Mouse (Mus musculus) lung, embryonic 16.5 days (tissue): Measurements from ENCODE around the gene Reln. TPM values are rescaled to one million over a fixed set of nuclear protein-coding genes. Genes with fewer than 3 reads are reported as not detected.
A peak's percentile ranks its signal among the peaks of the same experiment; 100 is the strongest.

Source experiments
- ATAC-seq: fragments of 200-750 bp; cut with Nextera tagmentation; 2 replicates; pipeline ENCODE4 v1.8.0; 2017; ENCODE audit warnings: low read depth, mild to moderate bottlenecking, moderate library complexity
- H3K27ac ChIP-seq: fragments of 300-500 bp; sonication (generic); 2 replicates; pipeline ENCODE4 v1.5.1; 2014; ENCODE audit warnings: mild to moderate bottlenecking, control low read depth, low read length
- H3K27me3 ChIP-seq: fragments of 300-500 bp; sonication (generic); 2 replicates; pipeline ENCODE4 v1.6.1; 2014; ENCODE audit warnings: low read depth, low read length, mixed read lengths; ENCODE audit not compliant: control insufficient read depth, insufficient read depth
- H3K36me3 ChIP-seq: fragments of 300-500 bp; sonication (generic); 2 replicates; pipeline ENCODE4 v1.6.1; 2014; ENCODE audit warnings: low read length; ENCODE audit not compliant: control insufficient read depth, insufficient read depth
- H3K4me1 ChIP-seq: fragments of 300-500 bp; sonication (generic); replicated peaks from 2 replicates; pipeline ENCODE4 v1.6.1; 2014; ENCODE audit warnings: low read length, mixed read lengths; ENCODE audit not compliant: control insufficient read depth, insufficient read depth
- H3K4me2 ChIP-seq: fragments of 300-500 bp; sonication (generic); 2 replicates; pipeline ENCODE4 v1.6.1; 2014; ENCODE audit warnings: low read depth, low read length, control low read depth
- H3K4me3 ChIP-seq: fragments of 300-500 bp; sonication (generic); 2 replicates; pipeline ENCODE4 v1.5.1; 2014; ENCODE audit warnings: mild to moderate bottlenecking, low read length, control low read depth
- H3K9ac ChIP-seq: fragments of 300-500 bp; sonication (generic); 2 replicates; pipeline ENCODE4 v1.6.1; 2014; ENCODE audit warnings: low read length, control low read depth
- H3K9me3 ChIP-seq: fragments of 300-500 bp; sonication (generic); 2 replicates; pipeline ENCODE4 v1.6.1; 2016; ENCODE audit warnings: low read length; ENCODE audit not compliant: control insufficient read depth
- WGBS: fragments of 180-500 bp; shearing (Covaris S2); extraction: QIAGEN DNeasy Blood & Tissue Kit; methylation state at CpG from one replicate; pipeline ENCODE4 v1.1.7; 2014; 5-methylcytosine and 5-hydroxymethylcytosine counted together
- polyA plus RNA-seq: library from polyadenylated mRNA; unstranded; fragments of >200 nt; fragmentation: Nextera tagmentation; extraction: Ambion mirVana; gene quantifications from 2 replicates; pipeline ENCODE4 v1.2.1, GENCODE M21; 2015

The Reln gene
- polyA plus RNA-seq, 1 experiment from 2014 or later, result 0.94 TPM

DNA sequence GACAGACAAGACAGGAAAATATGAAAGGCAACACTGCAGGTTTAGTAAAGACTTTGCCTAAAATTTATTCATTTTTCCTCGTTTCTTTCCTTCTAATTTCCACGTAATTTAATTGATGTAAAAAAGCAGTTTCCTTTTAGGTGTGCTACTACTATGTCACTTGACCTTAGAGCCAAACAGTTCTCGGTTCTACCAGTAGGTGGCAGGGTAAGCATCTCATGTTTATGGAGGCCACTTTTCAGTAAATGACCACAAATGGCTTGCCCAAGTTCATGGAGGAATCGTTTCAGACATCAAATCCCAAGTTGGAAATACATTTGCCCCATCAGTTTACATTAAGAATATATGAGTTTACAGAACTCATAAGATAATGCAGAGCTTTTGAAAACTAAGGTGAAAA lies 358.2 kb downstream of the Reln start:
- WGBS, result 54% methylated on average over 4 of the region's 4 CpGs
- ATAC-seq, result no peak
- no peak overlapping the region for H3K9ac ChIP-seq
- H3K27me3 ChIP-seq, result no peaks in the 10 kb centered on the region
- no peak overlapping the region for H3K4me2 ChIP-seq
- H3K4me3 ChIP-seq, result no peak overlapping the region
- H3K36me3 ChIP-seq, result no peaks in the 10 kb centered on the region
- peaks cover 6% of the 10 kb centered on the region; the same call in 1 of the 2 replicates for H3K9me3 ChIP-seq
- H3K4me1 ChIP-seq, result peaks cover 4% of the 10 kb centered on the region; the same call in 1 of the 2 replicates
- H3K27ac ChIP-seq, result no peak overlapping the region

DNA sequence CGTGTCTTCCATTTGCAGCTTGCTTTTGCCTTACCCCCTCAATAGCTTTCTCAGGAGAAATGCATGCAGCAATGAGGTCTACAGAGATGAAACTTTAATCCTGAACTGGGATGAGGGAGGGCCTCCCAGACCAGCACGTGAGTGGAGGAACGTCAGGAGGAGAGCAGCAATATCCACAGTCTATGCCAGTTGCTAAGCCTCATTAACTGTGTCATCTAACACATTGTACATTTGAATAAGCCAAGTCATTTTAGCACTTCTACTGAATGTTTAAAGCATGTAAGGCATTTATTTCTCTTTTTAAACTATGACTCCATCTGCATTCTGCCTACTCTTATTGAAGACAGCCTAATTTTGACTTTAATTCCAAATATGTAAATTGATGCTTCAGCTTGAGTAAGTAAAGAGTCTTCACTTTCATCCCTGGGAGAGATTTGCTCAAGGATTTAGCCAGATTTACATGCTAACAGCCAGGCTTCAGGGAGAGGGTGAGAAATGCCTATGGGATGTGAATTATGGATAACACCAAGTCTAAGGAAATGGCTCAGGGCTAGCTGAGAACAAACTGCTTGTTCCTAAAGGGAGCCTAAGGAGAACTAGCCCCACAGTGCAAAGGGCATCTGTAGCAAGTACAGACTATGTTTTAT lies 361.4 kb downstream of the Reln start:
- WGBS, result 68% methylated on average over 3 of the region's 3 CpGs
- H3K4me2 ChIP-seq, result no peak overlapping the region
- ATAC-seq, result no peak
- H3K27ac ChIP-seq, result no peak overlapping the region
- H3K9ac ChIP-seq, result no peak overlapping the region
- no peaks in the 10 kb centered on the region for H3K9me3 ChIP-seq
- H3K4me3 ChIP-seq, result no peak overlapping the region
- no peaks in the 10 kb centered on the region for H3K36me3 ChIP-seq
- H3K4me1 ChIP-seq, result peaks cover 4% of the 10 kb centered on the region; the same call in 1 of the 2 replicates
- H3K27me3 ChIP-seq, result no peaks in the 10 kb centered on the region

- Histone ChIP-seq H3K36me3 (no peaks in the 10 kb centered on the region), H3K9ac (no peak overlapping the region), H3K4me2 (no peak overlapping the region), H3K27ac (no peak overlapping the region), H3K4me3 (no peak overlapping the region), H3K4me1 (no peaks in the 10 kb centered on the region), H3K27me3 (no peaks in the 10 kb centered on the region), H3K9me3 (no peaks in the 10 kb centered on the region)
- 77% methylated on average over 3 of the region's 3 CpGs for WGBS
- ATAC-seq, result no peak
Observed at GRCm38 (mm10) chr5:21981216-21981615, 363.3 kb downstream of the Reln start.

- no peak overlapping the region for H3K27ac ChIP-seq
- no peaks in the 10 kb centered on the region for H3K9me3 ChIP-seq
- H3K27me3 ChIP-seq, result no peaks in the 10 kb centered on the region
- no peaks in the 10 kb centered on the region for H3K4me1 ChIP-seq
- H3K4me2 ChIP-seq, result no peak overlapping the region
- WGBS, result 73% methylated on average over 3 of the region's 3 CpGs
- no peak for ATAC-seq
- H3K4me3 ChIP-seq, result no peak overlapping the region
- no peak overlapping the region for H3K9ac ChIP-seq
- H3K36me3 ChIP-seq, result no peaks in the 10 kb centered on the region
Observed at GRCm38 (mm10) chr5:21980544-21980943, 364.0 kb downstream of the Reln start.

- no peaks in the 10 kb centered on the region for H3K27me3 ChIP-seq
- H3K4me3 ChIP-seq, result no peak overlapping the region
- H3K9me3 ChIP-seq, result no peaks in the 10 kb centered on the region
- H3K4me2 ChIP-seq, result no peak overlapping the region
- 39% methylated on average over 5 of the region's 5 CpGs for WGBS
- H3K36me3 ChIP-seq, result no peaks in the 10 kb centered on the region
- no peak overlapping the region for H3K27ac ChIP-seq
- H3K4me1 ChIP-seq, result no peaks in the 10 kb centered on the region
- no peak for ATAC-seq
- H3K9ac ChIP-seq, result no peak overlapping the region
Observed at GRCm38 (mm10) chr5:21973266-21974010, 371.1 kb downstream of the Reln start.

GRCm38 (mm10) chr5:21961796-21962195 lies 382.7 kb downstream of the Reln start:
- Histone ChIP-seq H3K4me1 (no peaks in the 10 kb centered on the region), H3K4me2 (no peak overlapping the region), H3K27me3 (no peaks in the 10 kb centered on the region), H3K9ac (no peak overlapping the region), H3K36me3 (no peaks in the 10 kb centered on the region), H3K27ac (no peak overlapping the region), H3K4me3 (no peak overlapping the region), H3K9me3 (no peaks in the 10 kb centered on the region)
- no peak for ATAC-seq
- 59% methylated on average over 1 of the region's 1 CpGs for WGBS

DNA sequence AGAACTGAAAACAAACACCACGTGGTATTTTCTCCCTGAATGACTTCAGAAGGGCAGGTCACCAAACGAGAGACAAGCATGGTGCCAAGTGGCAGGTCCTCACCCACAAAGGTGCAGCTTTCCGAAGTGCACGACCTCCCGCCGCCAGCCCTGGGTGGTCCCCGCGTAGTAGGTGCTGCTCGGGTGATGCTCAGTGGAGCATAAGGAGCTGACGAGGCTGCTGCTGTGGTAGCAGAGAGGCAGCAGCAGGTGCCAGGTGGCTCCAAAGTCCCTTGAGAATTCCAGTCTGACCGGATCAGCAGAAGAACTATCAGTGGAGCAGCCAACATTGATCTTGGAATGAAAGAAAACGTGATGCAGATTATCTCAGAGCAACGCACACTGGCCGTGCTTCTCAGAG lies 384.4 kb downstream of the Reln start:
- ATAC-seq, result peak; percentile 20; the same call in 1 of the 2 replicates

GRCm38 (mm10) chr5:21957586-21957985 lies 386.9 kb downstream of the Reln start:
- ATAC-seq, result no peak
- H3K4me1 ChIP-seq, result no peaks in the 10 kb centered on the region
- no peak overlapping the region for H3K4me3 ChIP-seq
- H3K27me3 ChIP-seq, result no peaks in the 10 kb centered on the region
- no peaks in the 10 kb centered on the region for H3K36me3 ChIP-seq
- WGBS, result 75% methylated on average over 4 of the region's 4 CpGs
- H3K4me2 ChIP-seq, result no peak overlapping the region
- no peak overlapping the region for H3K27ac ChIP-seq
- no peak overlapping the region for H3K9ac ChIP-seq
- H3K9me3 ChIP-seq, result no peaks in the 10 kb centered on the region

More for the DNA sequence above, 384.4 kb downstream of the Reln start:
- Histone ChIP-seq H3K27me3 (no peaks in the 10 kb centered on the region), H3K4me3 (no peak overlapping the region), H3K4me2 (no peak overlapping the region), H3K9ac (no peak overlapping the region), H3K9me3 (no peaks in the 10 kb centered on the region), H3K27ac (no peak overlapping the region), H3K36me3 (no peaks in the 10 kb centered on the region), H3K4me1 (no peaks in the 10 kb centered on the region)
- 58% methylated on average over 14 of the region's 14 CpGs for WGBS

DNA sequence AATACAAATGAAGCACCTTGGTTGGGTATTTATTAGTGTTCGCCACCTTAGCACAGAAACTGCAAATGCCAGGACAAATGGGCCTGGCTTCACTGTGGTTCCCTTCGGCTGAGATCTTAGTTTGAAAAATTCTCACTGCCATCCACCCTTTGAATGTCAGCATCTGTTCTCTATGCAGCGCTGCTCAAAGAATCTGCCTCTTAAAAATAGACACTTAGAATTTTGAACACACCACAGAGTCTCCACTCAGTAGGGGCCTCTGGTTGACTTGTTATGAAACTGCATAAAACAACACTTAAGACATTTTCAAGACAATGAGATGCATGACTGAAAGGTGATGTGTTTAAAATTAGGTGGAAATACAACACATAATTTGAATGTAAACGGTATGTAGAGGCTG lies 387.4 kb downstream of the Reln start:
- no peaks in the 10 kb centered on the region for H3K4me1 ChIP-seq
- no peak overlapping the region for H3K9ac ChIP-seq
- no peaks in the 10 kb centered on the region for H3K27me3 ChIP-seq
- H3K4me3 ChIP-seq, result no peak overlapping the region
- no peaks in the 10 kb centered on the region for H3K36me3 ChIP-seq
- H3K9me3 ChIP-seq, result no peaks in the 10 kb centered on the region
- no peak overlapping the region for H3K27ac ChIP-seq
- no peak overlapping the region for H3K4me2 ChIP-seq
- ATAC-seq, result no peak
- 81% methylated on average over 4 of the region's 4 CpGs for WGBS
